Mouse (Mus musculus) kidney, postnatal 0 days (tissue): Measurements from ENCODE around the gene Mt1. TPM values are rescaled to one million over a fixed set of nuclear protein-coding genes. Genes with fewer than 3 reads are reported as not detected.

Experiments used
- ATAC-seq: fragments of 200-750 bp; cut with Nextera tagmentation; replicated peaks from 2 replicates; pipeline ENCODE4 v1.8.0; 2017; ENCODE audit warnings: low read depth, moderate number of reproducible peaks, moderate TSS enrichment, moderate library complexity; ENCODE audit not compliant: low FRiP score
- DNase-seq: peaks from one replicate; pipeline ENCODE4 v3.0.0-alpha.2; 2016; ENCODE audit warnings: low spot score
- H3K27ac ChIP-seq: fragments of 300-500 bp; sonication (generic); 2 replicates; pipeline ENCODE4 v1.5.1; 2014; ENCODE audit warnings: mild to moderate bottlenecking
- H3K27me3 ChIP-seq: fragments of 300-500 bp; sonication (generic); 2 replicates; pipeline ENCODE4 v1.6.1; 2014; ENCODE audit warnings: low read length, mixed read lengths; ENCODE audit not compliant: insufficient read depth
- H3K36me3 ChIP-seq: fragments of 300-500 bp; sonication (generic); 2 replicates; pipeline ENCODE4 v1.6.1; 2014; ENCODE audit warnings: low read length, mixed read lengths; ENCODE audit not compliant: insufficient read depth
- H3K4me1 ChIP-seq: fragments of 300-500 bp; sonication (generic); replicated peaks from 2 replicates; pipeline ENCODE4 v1.6.1; 2014; ENCODE audit warnings: antibody characterized with exemption, low read length, mixed read lengths; ENCODE audit not compliant: insufficient read depth
- H3K4me2 ChIP-seq: fragments of 300-500 bp; sonication (generic); 2 replicates; pipeline ENCODE4 v1.6.1; 2014; ENCODE audit warnings: mild to moderate bottlenecking, low read length, moderate library complexity, mixed read lengths
- H3K4me3 ChIP-seq: fragments of 300-500 bp; sonication (generic); replicated peaks from 2 replicates; pipeline ENCODE4 v1.5.1; 2014; ENCODE audit warnings: low read depth, low read length
- H3K9ac ChIP-seq: fragments of 300-500 bp; sonication (generic); 2 replicates; pipeline ENCODE4 v1.6.1; 2014; ENCODE audit warnings: low read depth, low read length
- H3K9me3 ChIP-seq: fragments of 300-500 bp; sonication (generic); replicated peaks from 2 replicates; pipeline ENCODE4 v1.6.1; 2016; ENCODE audit warnings: low read length, inconsistent platforms, mixed read lengths
- CTCF ChIP-seq: IDR thresholded peaks from 2 replicates; pipeline ENCODE4 v1.5.1; 2016; ENCODE audit warnings: antibody characterized with exemption, low read depth, mild to moderate bottlenecking, moderate library complexity
- WGBS: fragments of 180-500 bp; shearing (Covaris S2); extraction: QIAGEN DNeasy Blood & Tissue Kit; methylation state at CpG from one replicate; pipeline ENCODE4 v1.1.7; 2014; 5-methylcytosine and 5-hydroxymethylcytosine counted together
- polyA plus RNA-seq: library from polyadenylated mRNA; unstranded; fragments of >200 nt; fragmentation: Nextera tagmentation; extraction: Ambion mirVana; gene quantifications from 2 replicates; pipeline ENCODE4 v1.2.1, GENCODE M21; 2015

Gene Mt1
- polyA plus RNA-seq, 1 experiment from 2014 or later, result 499 TPM

DNA sequence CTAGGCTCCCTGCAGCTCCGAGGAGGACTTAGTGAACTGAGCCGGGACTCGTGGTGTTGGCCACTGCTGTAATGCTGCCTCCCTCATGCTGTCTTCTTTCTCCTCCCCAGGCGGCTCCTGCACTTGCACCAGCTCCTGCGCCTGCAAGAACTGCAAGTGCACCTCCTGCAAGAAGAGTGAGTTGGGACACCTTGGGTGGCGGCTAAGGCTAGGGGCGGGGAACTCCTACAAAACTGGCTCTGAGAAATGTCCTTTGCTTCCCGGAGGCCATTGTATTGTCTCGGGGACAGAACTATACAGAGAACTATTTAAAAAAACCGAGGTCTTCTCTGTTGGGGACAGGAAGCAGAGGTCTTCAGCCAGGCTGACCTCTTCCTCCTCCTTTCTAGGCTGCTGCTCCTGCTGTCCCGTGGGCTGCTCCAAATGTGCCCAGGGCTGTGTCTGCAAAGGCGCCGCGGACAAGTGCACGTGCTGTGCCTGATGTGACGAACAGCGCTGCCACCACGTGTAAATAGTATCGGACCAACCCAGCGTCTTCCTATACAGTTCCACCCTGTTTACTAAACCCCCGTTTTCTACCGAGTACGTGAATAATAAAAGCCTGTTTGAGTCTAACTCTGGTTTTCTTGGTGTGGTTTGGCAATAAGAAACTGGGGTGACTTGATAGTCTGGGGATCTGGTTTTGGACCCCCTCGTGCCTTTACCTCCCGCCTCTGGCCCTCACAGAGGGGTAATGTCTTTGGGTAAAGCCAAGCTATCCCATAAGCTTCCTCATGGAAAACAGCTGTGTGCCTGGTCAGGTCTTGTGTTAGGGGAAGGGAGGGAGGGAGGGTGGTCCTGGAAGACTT lies 1.1 kb downstream of the Mt1 start:
- Histone ChIP-seq H3K9ac (peak overlapping the region; percentile 68), H3K4me1 (peaks cover 17% of the 10 kb centered on the region; the same call in 1 of the 2 replicates), H3K36me3 (no peaks in the 10 kb centered on the region), H3K9me3 (no peaks in the 10 kb centered on the region), H3K27ac (peak overlapping the region; percentile 73), H3K27me3 (peaks cover 10% of the 10 kb centered on the region), H3K4me2 (peak overlapping the region; percentile 77), H3K4me3 (peak overlapping the region; percentile 52)
- 6% methylated on average over 25 of the region's 25 CpGs for WGBS
- no peak for ATAC-seq
- TF ChIP-seq CTCF, result no peak
- peak; percentile 28 for DNase-seq

GRCm38 (mm10) chr8:94180561-94180908 lies 1.7 kb downstream of the Mt1 start:
- Histone ChIP-seq H3K27ac (no peak overlapping the region), H3K27me3 (peaks cover 10% of the 10 kb centered on the region), H3K36me3 (no peaks in the 10 kb centered on the region), H3K9ac (peak overlapping the region; percentile 68; the same call in 1 of the 2 replicates), H3K4me1 (peaks cover 17% of the 10 kb centered on the region; the same call in 1 of the 2 replicates), H3K4me3 (peak overlapping the region; percentile 52; the same call in 1 of the 2 replicates), H3K9me3 (no peaks in the 10 kb centered on the region), H3K4me2 (peak overlapping the region; percentile 77)
- no peak for ATAC-seq
- WGBS, result 75% methylated on average over 1 of the region's 1 CpGs
- no peak for DNase-seq
- no peak for TF ChIP-seq CTCF

DNA sequence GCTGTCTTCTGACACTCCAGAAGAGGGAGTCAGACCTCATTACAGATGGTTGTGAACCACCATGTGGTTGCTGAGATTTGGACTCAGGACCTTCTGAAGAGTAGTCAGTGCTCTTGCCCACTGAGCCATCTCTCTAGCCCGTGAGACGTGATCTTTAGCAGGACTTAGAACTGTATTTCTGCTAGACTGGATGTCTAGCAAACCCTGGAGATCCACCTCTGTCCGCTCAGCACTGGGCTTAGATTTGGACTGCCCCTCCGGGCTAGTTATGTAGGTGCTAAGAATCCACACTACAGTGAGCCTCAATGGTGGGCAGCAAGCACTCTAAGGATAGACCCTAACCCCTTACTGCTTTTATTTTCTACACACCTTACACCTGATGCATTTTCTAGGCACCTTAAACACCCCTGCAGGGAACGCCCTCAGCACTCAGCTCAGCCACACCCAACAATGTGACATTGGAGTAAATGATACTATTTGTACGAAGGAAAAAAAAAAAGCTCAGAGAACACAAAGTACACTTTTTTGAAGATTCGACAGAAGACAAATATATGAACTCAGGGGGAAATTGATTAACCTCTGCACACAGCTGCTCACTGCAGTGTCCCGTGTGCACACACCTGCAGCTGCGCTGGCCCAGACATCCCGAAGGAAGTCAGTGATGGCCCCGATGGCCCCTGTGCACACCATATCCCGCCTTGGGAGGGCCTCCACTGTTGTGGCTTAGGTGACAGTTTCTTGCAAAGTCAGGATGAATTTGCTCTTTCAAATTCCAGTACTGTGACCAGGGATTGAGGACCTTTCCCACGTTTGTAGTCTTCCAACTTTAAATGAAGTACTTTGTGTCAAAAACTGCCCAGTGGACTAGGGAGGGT lies 3.4 kb downstream of the Mt1 start:
- TF ChIP-seq CTCF, result 0 out of 2 replicates have a peak, but pooled peaks have one; percentile 1
- WGBS, result 58% methylated on average over 13 of the region's 13 CpGs
- peak overlapping the region; percentile 48 for H3K4me2 ChIP-seq
- H3K27me3 ChIP-seq, result peaks cover 10% of the 10 kb centered on the region
- H3K9ac ChIP-seq, result 0 out of 2 replicates have a peak overlapping the region, but pooled peaks have one; percentile 31
- ATAC-seq, result no peak
- peaks cover 26% of the 10 kb centered on the region; the same call in 1 of the 2 replicates for H3K4me1 ChIP-seq
- H3K36me3 ChIP-seq, result no peaks in the 10 kb centered on the region
- H3K27ac ChIP-seq, result peak overlapping the region; percentile 81
- DNase-seq, result no peak
- no peaks in the 10 kb centered on the region for H3K9me3 ChIP-seq
- 0 out of 2 replicates have a peak overlapping the region, but pooled peaks have one; percentile 9 for H3K4me3 ChIP-seq

- TF ChIP-seq CTCF, result peak; percentile 80
- under 1% methylated on average over 16 of the region's 16 CpGs for WGBS
- peak; percentile 72 for ATAC-seq
- peak; percentile 88 for DNase-seq
- Histone ChIP-seq H3K9me3 (no peaks in the 10 kb centered on the region), H3K4me1 (peaks cover 27% of the 10 kb centered on the region; the same call in 1 of the 2 replicates), H3K36me3 (no peaks in the 10 kb centered on the region), H3K4me3 (peak overlapping the region; percentile 9; the same call in 1 of the 2 replicates), H3K27me3 (peaks cover 10% of the 10 kb centered on the region), H3K9ac (0 out of 2 replicates have a peak overlapping the region, but pooled peaks have one; percentile 31), H3K4me2 (peak overlapping the region; percentile 48), H3K27ac (peak overlapping the region; percentile 81)
Measured at GRCm38 (mm10) chr8:94183117-94183516, 4.2 kb downstream of the Mt1 start.

GRCm38 (mm10) chr8:94184357-94184843 lies 5.5 kb downstream of the Mt1 start:
- no peak for DNase-seq
- TF ChIP-seq CTCF, result no peak
- WGBS, result 12% methylated on average over 12 of the region's 12 CpGs
- no peak overlapping the region for H3K9ac ChIP-seq
- no peaks in the 10 kb centered on the region for H3K9me3 ChIP-seq
- H3K36me3 ChIP-seq, result no peaks in the 10 kb centered on the region
- peak overlapping the region; percentile 70 for H3K27ac ChIP-seq
- H3K4me3 ChIP-seq, result no peak overlapping the region
- H3K27me3 ChIP-seq, result peaks cover 10% of the 10 kb centered on the region
- H3K4me1 ChIP-seq, result peaks cover 25% of the 10 kb centered on the region; the same call in 1 of the 2 replicates
- no peak for ATAC-seq
- H3K4me2 ChIP-seq, result 0 out of 2 replicates have a peak overlapping the region, but pooled peaks have one; percentile 1
